Mouse (Mus musculus): Measurements from ENCODE around the gene 1700029J07Rik.

DNA sequence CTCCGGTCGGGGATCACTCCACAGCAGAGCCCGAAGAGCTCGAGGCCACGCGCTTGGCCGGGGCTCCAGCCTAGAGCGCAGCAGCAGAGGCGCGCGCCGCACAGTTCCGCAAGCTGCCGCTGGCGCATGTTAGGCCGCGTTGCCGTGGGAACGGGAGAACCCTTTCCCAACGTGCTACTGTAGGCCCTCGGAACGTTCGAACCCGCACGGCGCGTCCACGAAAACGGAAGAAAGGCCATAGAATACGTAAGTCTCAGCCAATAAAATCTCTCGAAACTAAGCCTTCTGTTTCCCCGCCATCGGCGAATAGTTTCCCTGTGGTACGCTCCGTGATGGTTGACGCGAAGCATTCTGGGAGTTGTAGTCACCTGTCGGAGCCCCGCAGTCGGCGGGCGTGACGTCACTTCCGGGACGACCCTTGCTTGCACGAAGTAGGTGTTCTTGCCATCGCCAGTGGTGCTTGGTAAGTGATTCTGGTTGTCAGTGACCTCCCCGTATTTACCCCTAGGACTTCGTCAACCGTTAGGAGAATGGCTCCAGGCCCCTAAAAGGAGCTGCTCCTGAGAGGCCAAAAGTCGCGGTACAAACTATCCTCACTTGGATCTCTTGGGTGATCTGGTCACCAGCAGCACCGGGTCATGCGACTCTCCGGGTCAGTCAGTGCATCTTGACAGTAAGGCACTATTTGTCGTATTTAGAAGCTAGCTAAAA, at the start of gene 1700029J07Rik, which contains the start of gene Ufsp2:
- TF ChIP-seq EP300 (IDR thresholded peaks at IDR 0.05; ENCODE audit: insufficient read depth, low read depth, low read length) = 0 out of 2 replicates have a peak, but pooled peaks have one; percentile 20
- peak; percentile 81 for TF ChIP-seq CTCF (IDR thresholded peaks at IDR 0.05)
